Mouse (Mus musculus) spleen, adult 18-20 months (tissue): ENCODE measurements around the gene Sesn1.
"Not testable (repeated sequence)": the region's sequence is repeated elsewhere in the genome, so short reads cannot be mapped to it uniquely, and the experiment has no call there.

Experiments used
- DNase-seq, 2 experiments: peaks; one replicate each; pipeline ENCODE4 v3.0.0; 2022; ENCODE audit warnings: mixed read lengths in 2 of 2

The Sesn1 gene

GRCm38 (mm10) chr10:41930966-41931365 is 121.2 kb downstream of the Sesn1 start:
- DNase-seq: no peak

GRCm38 (mm10) chr10:41931962-41932361 is 122.2 kb downstream of the Sesn1 start:
- DNase-seq: no peak

GRCm38 (mm10) chr10:41932943-41933342 is 123.2 kb downstream of the Sesn1 start:
- DNase-seq: no peak

GRCm38 (mm10) chr10:41933536-41933935 is 123.8 kb downstream of the Sesn1 start:
- peak; percentile 45 to 74 for DNase-seq

GRCm38 (mm10) chr10:41934633-41935475 is 125.1 kb downstream of the Sesn1 start:
- no peak for DNase-seq

GRCm38 (mm10) chr10:41935476-41935829 is 125.7 kb downstream of the Sesn1 start:
- no peak for DNase-seq

- no peak for DNase-seq
Observed at GRCm38 (mm10) chr10:41936100-41936499, 126.4 kb downstream of the Sesn1 start.

- DNase-seq: peak; percentile 47 to 49
Observed at GRCm38 (mm10) chr10:41937176-41937575, 127.4 kb downstream of the Sesn1 start.

GRCm38 (mm10) chr10:41939090-41939489 is 129.4 kb downstream of the Sesn1 start:
- DNase-seq: no peak

GRCm38 (mm10) chr10:41952354-41952753 is 142.6 kb downstream of the Sesn1 start:
- not testable (repeated sequence) for DNase-seq

- no peak for DNase-seq
Observed at GRCm38 (mm10) chr10:41952850-41953527, 143.3 kb downstream of the Sesn1 start.

GRCm38 (mm10) chr10:41953528-41953864 is 143.8 kb downstream of the Sesn1 start:
- peak in 1 of 2 experiments; percentile 14 for DNase-seq

GRCm38 (mm10) chr10:41957421-41958225 is 147.9 kb downstream of the Sesn1 start:
- DNase-seq: no peak
